Mouse (Mus musculus) intestine, embryonic 15.5 days (tissue): ENCODE results near the gene Pknox1. TPM values are rescaled to one million over a fixed set of nuclear protein-coding genes. Genes with fewer than 3 reads are reported as not detected.
"Not testable (repeated sequence)": the region's sequence is repeated elsewhere in the genome, so short reads cannot be mapped to it uniquely, and the experiment has no call there.

Experiments
- ATAC-seq: fragments of 200-750 bp; cut with Nextera tagmentation; 2 replicates; pipeline ENCODE4 v1.8.0; 2017; ENCODE audit warnings: moderate TSS enrichment, moderate library complexity
- H3K27ac ChIP-seq: fragments of 300-500 bp; sonication (generic); 2 replicates; pipeline ENCODE4 v1.5.1; 2015; ENCODE audit warnings: mild to moderate bottlenecking, inconsistent platforms
- H3K27me3 ChIP-seq: fragments of 300-500 bp; sonication (generic); replicated peaks from 2 replicates; pipeline ENCODE4 v1.6.1; 2015; ENCODE audit warnings: inconsistent platforms
- H3K36me3 ChIP-seq: fragments of 300-500 bp; sonication (generic); 2 replicates; pipeline ENCODE4 v1.6.1; 2015; ENCODE audit warnings: inconsistent platforms
- H3K4me1 ChIP-seq: fragments of 300-500 bp; sonication (generic); replicated peaks from 2 replicates; pipeline ENCODE4 v1.6.1; 2015; ENCODE audit warnings: inconsistent platforms
- H3K4me2 ChIP-seq: fragments of 300-500 bp; sonication (generic); replicated peaks from 2 replicates; pipeline ENCODE4 v1.6.1; 2015; ENCODE audit warnings: mild to moderate bottlenecking, inconsistent platforms
- H3K4me3 ChIP-seq: fragments of 300-500 bp; sonication (generic); replicated peaks from 2 replicates; pipeline ENCODE4 v1.5.1; 2015; ENCODE audit warnings: inconsistent platforms
- H3K9ac ChIP-seq: fragments of 300-500 bp; sonication (generic); 2 replicates; pipeline ENCODE4 v1.6.1; 2015; ENCODE audit warnings: inconsistent platforms
- H3K9me3 ChIP-seq: fragments of 300-500 bp; sonication (generic); 2 replicates; pipeline ENCODE4 v1.6.1; 2016; ENCODE audit warnings: inconsistent platforms
- WGBS: fragments of 180-500 bp; shearing (Covaris S2); methylation state at CpG from one replicate; pipeline ENCODE4 v1.1.7; 2015; 5-methylcytosine and 5-hydroxymethylcytosine counted together
- polyA plus RNA-seq: library from polyadenylated mRNA; unstranded; fragments of >200 nt; fragmentation: Nextera tagmentation; extraction: Ambion mirVana; gene quantifications from 2 replicates; pipeline ENCODE4 v1.2.1, GENCODE M21; 2015

Gene Pknox1
- polyA plus RNA-seq, 1 experiment from 2014 or later, result 29.8 TPM

DNA sequence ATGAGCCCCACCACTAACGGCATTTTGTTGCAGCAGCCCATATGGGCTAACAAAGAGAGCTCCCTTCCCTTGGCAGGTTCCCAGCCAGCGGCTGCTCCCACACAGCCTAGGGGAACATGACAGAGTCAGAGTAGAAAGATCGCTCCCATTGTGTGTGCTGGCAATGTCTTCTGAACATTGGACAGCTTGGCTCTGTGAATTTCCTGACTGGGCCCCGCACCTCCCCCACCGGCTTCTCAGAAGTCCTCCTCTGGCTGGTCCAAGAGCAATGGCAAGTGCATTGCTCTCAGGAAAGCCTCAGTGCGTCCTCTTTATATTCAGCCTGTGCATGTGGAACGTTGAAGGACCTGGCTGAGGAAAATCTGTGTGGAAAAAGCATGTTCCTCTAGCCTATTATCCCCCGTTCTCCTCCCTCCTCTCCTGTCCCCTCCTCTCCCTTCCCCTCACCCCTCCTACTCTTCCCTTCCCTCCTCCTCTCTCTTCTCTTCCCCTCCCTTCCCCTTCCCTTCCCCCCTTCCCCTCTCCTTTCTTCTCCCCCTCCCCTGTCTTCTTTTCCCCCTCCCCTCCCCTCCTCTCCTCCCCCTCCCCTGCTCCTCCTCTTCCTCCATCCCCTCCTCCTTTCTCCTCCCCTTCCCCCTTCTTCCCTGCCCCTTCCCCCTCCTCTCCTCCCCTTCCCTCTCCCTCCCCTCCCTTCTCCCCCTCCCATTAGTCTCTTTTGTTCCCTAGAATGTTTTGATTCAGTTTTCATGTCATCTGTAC lies 28.5 kb upstream of the Pknox1 start:
- Histone ChIP-seq H3K36me3 (peaks cover 9% of the 10 kb centered on the region; the same call in 1 of the 2 replicates), H3K27ac (peak overlapping the region; percentile 73; the same call in 1 of the 2 replicates), H3K4me3 (no peak overlapping the region), H3K4me1 (peaks cover 7% of the 10 kb centered on the region), H3K9ac (no peak overlapping the region), H3K9me3 (no peaks in the 10 kb centered on the region), H3K4me2 (peak overlapping the region; percentile 35), H3K27me3 (no peaks in the 10 kb centered on the region)
- peak; percentile 64; the same call in 1 of the 2 replicates for ATAC-seq
- 33% methylated on average over 8 of the region's 8 CpGs for WGBS

DNA sequence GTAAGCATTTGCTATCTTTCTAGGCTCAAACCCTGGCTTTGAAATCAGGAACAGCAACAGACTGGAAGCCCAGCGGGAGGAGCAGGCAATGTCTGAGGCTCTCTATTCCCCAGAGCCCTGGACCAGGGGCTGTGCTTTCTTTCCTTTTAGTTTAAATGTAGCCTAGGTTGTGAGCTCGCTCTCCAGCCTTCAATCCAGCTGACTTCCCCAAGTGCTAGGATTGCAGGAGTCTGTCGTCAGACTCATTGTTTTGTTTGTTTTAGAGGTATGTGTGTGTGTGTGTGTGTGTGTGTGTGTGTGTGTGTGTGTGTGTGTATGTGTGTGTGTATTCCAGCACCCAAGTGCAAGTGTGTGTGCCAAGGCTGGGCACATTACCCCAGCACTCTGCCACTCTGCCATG lies 24.4 kb upstream of the Pknox1 start:
- no peaks in the 10 kb centered on the region for H3K9me3 ChIP-seq
- no peak overlapping the region for H3K9ac ChIP-seq
- no peak overlapping the region for H3K4me3 ChIP-seq
- WGBS, result 60% methylated on average over 3 of the region's 3 CpGs
- no peak overlapping the region for H3K4me2 ChIP-seq
- ATAC-seq, result no peak
- peaks cover 13% of the 10 kb centered on the region for H3K4me1 ChIP-seq
- H3K36me3 ChIP-seq, result no peaks in the 10 kb centered on the region
- H3K27me3 ChIP-seq, result no peaks in the 10 kb centered on the region
- H3K27ac ChIP-seq, result no peak overlapping the region

DNA sequence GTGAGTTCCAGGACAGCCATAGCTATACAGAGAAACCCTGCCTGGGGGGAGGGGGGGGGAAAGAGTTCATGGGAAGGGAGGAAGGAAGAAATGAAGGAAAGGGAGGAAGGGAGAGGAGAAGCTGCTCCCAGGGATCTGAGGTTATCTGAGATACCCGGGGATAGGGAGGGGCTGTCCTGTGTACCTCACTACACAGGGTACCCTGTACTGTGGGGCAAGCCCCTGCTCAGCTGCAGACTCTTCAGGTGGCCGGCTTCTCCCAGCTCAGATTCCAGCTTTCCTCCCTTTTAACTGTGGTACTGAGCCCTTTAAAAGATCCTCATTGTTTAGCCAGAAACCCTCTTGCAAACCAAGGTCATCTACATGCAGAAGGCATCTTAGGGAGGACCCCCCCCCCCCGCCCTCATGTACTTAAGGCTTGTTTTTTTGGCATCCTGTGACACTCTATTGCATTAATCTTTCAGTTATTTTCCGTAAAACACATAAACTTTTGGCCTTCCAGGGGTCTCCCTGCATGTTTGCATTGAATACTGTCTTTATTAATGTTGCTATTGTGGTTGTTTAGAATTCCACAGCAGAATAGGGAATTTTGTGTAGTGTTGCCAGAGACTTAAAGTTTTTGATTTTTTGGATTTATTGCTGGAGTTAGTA lies 23.6 kb upstream of the Pknox1 start:
- Histone ChIP-seq H3K9me3 (no peaks in the 10 kb centered on the region), H3K27me3 (no peaks in the 10 kb centered on the region), H3K9ac (no peak overlapping the region), H3K27ac (peak overlapping the region; percentile 44; the same call in 1 of the 2 replicates), H3K4me2 (no peak overlapping the region), H3K4me3 (no peak overlapping the region), H3K36me3 (no peaks in the 10 kb centered on the region), H3K4me1 (peaks cover 8% of the 10 kb centered on the region)
- 58% methylated on average over 4 of the region's 4 CpGs for WGBS
- no peak for ATAC-seq

DNA sequence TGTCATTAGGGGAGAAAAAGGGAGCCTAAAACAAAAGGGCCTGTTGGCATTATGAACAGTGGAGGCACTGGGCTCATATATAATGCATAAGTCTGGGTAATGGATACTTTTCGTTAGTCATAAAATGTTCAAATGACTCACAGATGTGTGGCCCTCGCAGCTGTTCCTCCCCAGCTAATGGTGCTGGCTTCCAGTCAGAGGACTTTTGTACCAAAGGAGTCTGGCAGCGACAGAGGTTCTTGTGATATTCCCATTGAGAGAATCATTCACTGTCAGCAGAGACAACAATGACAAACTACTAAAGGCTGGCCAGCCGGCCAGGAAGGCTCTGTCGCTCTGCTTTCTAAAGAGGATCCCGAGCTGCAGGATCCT lies 23.1 kb upstream of the Pknox1 start:
- no peak for ATAC-seq
- Histone ChIP-seq H3K4me1 (peaks cover 7% of the 10 kb centered on the region; the same call in 1 of the 2 replicates), H3K27ac (0 out of 2 replicates have a peak overlapping the region, but pooled peaks have one; percentile 19), H3K4me2 (no peak overlapping the region), H3K9ac (no peak overlapping the region), H3K9me3 (no peaks in the 10 kb centered on the region), H3K4me3 (no peak overlapping the region), H3K27me3 (no peaks in the 10 kb centered on the region), H3K36me3 (no peaks in the 10 kb centered on the region)
- 38% methylated on average over 6 of the region's 6 CpGs for WGBS

DNA sequence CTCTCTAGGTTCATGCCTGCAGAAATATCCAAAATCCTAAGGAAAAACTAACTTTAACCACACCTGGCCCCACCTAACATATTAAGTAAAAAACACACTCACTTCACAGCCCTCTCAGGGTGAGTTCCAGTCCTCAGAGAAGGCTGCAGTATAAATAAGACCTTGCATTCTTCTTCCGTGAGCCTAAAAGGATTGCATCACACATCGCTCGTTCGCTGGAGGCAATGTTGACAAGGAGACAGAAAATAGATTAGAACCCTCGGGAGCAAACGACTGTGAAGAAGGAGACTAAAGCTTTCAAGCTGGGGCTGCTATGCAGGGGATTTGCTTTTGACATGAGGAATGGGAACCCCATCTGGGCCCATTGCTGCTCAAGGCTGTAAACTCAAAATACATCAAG lies 21.0 kb upstream of the Pknox1 start:
- no peak overlapping the region for H3K4me2 ChIP-seq

DNA sequence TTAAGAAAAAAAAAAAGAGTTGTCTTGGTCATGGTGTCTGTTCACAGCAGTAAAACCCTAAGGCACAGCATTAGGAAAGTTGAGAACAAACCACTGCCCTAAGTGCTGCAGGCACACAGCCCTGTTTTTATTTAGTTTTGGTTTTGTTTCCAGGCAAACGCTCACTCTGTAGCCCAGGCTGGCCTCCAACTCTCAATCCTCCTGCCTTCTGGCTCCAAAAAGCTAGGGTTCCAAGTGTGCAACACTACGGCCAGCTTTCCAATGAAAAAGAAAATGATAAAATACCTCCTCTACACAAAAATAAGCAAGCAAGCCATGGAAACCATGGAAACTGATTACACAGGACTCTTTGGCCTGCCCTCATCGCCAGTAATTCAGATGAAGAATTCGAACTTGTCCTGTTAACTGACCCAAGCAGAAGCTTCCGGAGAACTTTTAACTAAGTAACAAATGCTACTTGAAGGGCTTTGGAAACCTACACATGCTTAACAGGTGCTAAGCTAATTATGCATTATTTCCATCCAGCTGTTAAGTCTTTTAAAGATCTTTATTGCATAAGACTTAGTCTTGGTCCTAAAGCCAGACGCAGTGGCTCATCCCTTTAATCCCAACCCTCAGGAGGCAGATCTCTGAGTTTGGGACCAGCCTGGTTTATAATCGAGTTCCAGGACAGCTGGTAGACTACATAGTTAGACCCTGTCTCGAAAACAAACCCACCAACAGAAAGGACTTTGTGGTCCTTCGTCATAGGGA lies 17.9 kb upstream of the Pknox1 start:
- no peak overlapping the region for H3K27ac ChIP-seq
- no peak overlapping the region for H3K4me2 ChIP-seq
- H3K27me3 ChIP-seq, result no peaks in the 10 kb centered on the region
- H3K4me3 ChIP-seq, result no peak overlapping the region
- ATAC-seq, result no peak
- H3K4me1 ChIP-seq, result peaks cover 4% of the 10 kb centered on the region; the same call in 1 of the 2 replicates
- no peak overlapping the region for H3K9ac ChIP-seq
- 82% methylated on average over 9 of the region's 9 CpGs for WGBS
- no peaks in the 10 kb centered on the region for H3K9me3 ChIP-seq
- no peaks in the 10 kb centered on the region; the same call in 1 of the 2 replicates for H3K36me3 ChIP-seq

More for the DNA sequence above, 21.0 kb upstream of the Pknox1 start:
- H3K27ac ChIP-seq, result no peak overlapping the region
- 17% methylated on average over 6 of the region's 6 CpGs for WGBS
- no peaks in the 10 kb centered on the region for H3K27me3 ChIP-seq
- H3K4me3 ChIP-seq, result no peak overlapping the region
- peaks cover 7% of the 10 kb centered on the region; the same call in 1 of the 2 replicates for H3K4me1 ChIP-seq
- no peak overlapping the region for H3K9ac ChIP-seq
- no peaks in the 10 kb centered on the region for H3K36me3 ChIP-seq
- ATAC-seq, result no peak
- H3K9me3 ChIP-seq, result no peaks in the 10 kb centered on the region

DNA sequence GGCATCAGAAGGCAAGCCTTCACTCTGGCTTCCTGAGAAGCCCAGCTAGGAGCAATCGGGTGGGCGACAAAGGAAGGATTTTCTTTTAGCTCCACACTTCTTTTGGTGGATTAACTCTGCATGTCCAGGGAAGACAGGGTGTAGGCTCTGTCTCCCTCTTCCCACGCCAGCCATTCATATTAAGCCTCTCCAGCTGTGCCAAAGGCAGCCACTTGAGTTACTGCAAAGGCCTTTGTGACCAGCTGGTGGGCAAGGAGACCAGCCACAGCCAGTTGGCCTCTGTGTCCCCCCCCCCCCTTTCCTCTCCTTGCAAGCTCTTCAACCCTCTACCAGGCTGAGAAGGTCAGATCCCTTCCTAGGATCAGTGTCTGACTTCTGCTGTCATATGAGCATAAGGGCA lies 16.6 kb upstream of the Pknox1 start:
- no peak for ATAC-seq
- no peaks in the 10 kb centered on the region for H3K27me3 ChIP-seq
- no peak overlapping the region for H3K27ac ChIP-seq

DNA sequence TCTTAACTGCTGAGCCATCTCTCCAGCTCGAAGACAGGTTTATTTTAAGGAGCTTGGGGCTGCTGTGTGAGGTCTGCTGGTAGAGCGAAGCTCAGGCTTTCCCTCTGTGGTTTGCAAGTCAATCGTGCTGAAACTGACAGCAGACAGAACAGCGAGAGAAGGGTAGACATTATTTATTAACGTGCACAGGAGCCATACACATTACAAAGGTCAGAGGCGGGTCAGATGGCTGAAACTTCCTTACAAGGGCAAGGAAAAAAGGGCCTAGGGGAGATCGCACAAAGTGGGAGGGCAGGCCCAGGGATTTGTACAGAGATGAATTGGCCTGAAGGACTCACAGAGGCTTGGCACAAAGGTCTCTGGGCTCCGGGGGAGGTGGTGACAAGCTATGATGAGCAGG lies 15.1 kb upstream of the Pknox1 start:
- Histone ChIP-seq H3K4me2 (no peak overlapping the region), H3K4me1 (no peaks in the 10 kb centered on the region; the same call in 1 of the 2 replicates), H3K9ac (no peak overlapping the region; the same call in 1 of the 2 replicates), H3K4me3 (no peak overlapping the region), H3K36me3 (no peaks in the 10 kb centered on the region; the same call in 1 of the 2 replicates), H3K9me3 (no peaks in the 10 kb centered on the region), H3K27ac (0 out of 2 replicates have a peak overlapping the region, but pooled peaks have one; percentile 7), H3K27me3 (no peaks in the 10 kb centered on the region)
- ATAC-seq, result peak; percentile 59
- WGBS, result 25% methylated on average over 8 of the region's 8 CpGs

More for the DNA sequence above, 16.6 kb upstream of the Pknox1 start:
- Histone ChIP-seq H3K36me3 (no peaks in the 10 kb centered on the region; the same call in 1 of the 2 replicates), H3K9ac (no peak overlapping the region), H3K4me1 (no peaks in the 10 kb centered on the region; the same call in 1 of the 2 replicates), H3K9me3 (no peaks in the 10 kb centered on the region), H3K4me3 (no peak overlapping the region), H3K4me2 (no peak overlapping the region)
- WGBS, result 65% methylated on average over 3 of the region's 3 CpGs

DNA sequence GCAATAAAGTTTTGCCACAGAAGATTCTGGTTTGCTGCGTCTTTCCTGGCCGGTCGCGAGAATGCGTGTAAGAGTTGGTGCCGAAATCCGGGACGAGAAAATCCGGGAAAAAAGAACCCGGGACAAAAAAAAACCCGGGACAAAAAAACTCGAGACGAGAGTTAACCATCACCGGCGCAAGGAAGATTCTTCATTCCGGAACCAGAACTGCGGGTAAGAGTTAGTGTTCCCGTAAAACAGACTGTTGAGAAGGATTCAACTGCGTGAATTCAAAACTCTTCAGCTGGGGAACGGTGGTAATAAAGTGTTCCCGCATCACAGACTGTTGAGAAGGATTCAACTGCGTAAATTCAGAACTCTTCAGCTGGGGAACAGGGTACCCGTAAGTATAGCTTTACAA lies 11.9 kb upstream of the Pknox1 start:
- 96% methylated on average over 23 of the region's 23 CpGs for WGBS

DNA sequence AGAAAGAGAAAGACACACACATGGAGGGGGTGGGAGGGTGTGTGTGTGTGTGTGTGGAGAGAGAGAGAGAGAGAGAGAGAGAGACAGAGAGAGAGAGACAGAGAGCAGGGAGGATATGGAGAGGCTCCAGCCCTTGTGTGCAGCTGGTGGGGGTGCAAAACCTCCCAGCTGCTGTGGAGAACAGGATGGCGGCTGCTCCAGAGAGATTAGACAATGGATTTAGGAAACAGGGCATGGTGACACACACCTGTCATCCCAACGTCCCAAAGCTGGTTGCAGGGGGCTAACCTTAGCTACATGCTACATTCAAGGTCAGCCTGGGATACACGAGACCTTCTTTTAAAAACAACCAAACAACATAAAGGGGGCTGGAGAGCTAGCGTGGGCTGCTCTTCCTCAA lies 8.3 kb upstream of the Pknox1 start:
- no peak overlapping the region for H3K4me3 ChIP-seq
- peaks cover 15% of the 10 kb centered on the region for H3K4me1 ChIP-seq
- 0 out of 2 replicates have a peak, but pooled peaks have one; percentile 46 for ATAC-seq
- WGBS, result 59% methylated on average over 4 of the region's 4 CpGs
- H3K36me3 ChIP-seq, result no peaks in the 10 kb centered on the region
- no peaks in the 10 kb centered on the region for H3K9me3 ChIP-seq
- H3K27ac ChIP-seq, result 0 out of 2 replicates have a peak overlapping the region, but pooled peaks have one; percentile 17
- H3K27me3 ChIP-seq, result no peaks in the 10 kb centered on the region
- H3K4me2 ChIP-seq, result no peak overlapping the region
- H3K9ac ChIP-seq, result no peak overlapping the region

More for the DNA sequence above, 11.9 kb upstream of the Pknox1 start:
- not testable (repeated sequence) for H3K36me3 ChIP-seq, H3K9ac ChIP-seq, H3K4me2 ChIP-seq, H3K9me3 ChIP-seq, H3K4me1 ChIP-seq, H3K4me3 ChIP-seq, H3K27ac ChIP-seq, H3K27me3 ChIP-seq, ATAC-seq

DNA sequence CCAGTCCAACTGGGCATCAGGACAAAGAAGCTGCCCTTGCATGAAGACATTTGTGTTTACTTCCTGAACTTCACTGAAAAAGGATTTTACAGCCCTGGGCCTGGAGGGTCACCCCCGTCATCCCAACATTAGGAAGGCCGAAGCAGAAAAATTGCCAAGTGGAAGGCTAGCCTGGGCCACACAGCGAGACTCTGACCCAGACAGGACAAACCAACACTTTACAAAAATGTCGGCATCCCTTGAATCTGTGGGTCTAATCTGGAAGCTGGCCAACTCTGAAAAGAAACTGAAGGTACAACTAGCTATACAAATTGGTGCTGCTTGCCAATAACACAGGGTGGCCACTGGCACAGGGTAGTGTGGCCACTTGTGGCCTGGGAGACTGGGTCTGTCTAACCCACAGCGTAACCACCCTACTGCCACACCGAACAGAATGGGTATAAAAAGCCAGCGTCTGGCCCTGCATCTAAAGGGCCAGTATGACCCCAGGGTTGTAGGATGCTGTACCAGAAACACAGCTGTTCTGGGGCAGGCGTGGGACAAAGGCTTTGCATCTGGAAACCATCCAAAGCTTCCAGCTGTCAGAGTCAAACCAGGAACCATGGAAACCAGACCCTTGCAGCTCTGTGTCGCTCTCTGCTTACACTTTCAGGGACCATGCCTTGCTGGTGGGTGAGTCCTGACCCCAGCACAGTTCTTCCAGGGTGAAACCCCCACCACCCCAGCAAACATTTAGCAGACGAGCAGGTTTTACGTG lies 7.2 kb upstream of the Pknox1 start:
- peak; percentile 78 for ATAC-seq
- Histone ChIP-seq H3K9ac (no peak overlapping the region), H3K4me2 (peak overlapping the region; percentile 36), H3K36me3 (no peaks in the 10 kb centered on the region), H3K9me3 (no peaks in the 10 kb centered on the region), H3K4me3 (no peak overlapping the region), H3K27ac (peak overlapping the region; percentile 54), H3K27me3 (no peaks in the 10 kb centered on the region), H3K4me1 (peaks cover 15% of the 10 kb centered on the region)
- WGBS, result 37% methylated on average over 11 of the region's 11 CpGs
